Mouse (Mus musculus): ENCODE data around the gene Cebpe.

Cebpe gene

DNA sequence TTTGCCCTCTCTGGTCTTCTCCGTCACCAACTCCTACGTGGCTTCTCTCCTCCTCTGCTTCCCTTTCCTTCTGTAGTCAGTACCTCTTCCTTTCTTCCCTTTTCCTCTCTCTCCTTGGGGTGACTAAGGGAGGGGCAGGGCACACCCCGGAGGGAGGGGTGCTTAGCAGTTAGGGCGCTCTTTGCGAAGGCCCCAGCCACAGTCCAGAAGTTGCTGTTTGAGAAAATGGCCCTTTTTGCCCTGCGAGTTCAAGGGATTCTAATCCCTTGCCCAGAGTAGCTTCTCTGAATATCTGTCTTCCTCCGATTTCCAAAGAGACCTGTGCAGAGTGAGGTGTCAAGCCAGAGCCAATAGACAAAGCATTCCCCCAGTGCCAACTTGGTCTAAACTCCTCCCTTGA is at the start of gene Cebpe:
TSS of gene Cebpe (minus strand) at position 101 of the 400 bp plus-strand sequence.
- TF ChIP-seq GATA4 (IDR thresholded peaks at IDR 0.05; ENCODE audit: insufficient replicate concordance, low read length) = no peak

DNA sequence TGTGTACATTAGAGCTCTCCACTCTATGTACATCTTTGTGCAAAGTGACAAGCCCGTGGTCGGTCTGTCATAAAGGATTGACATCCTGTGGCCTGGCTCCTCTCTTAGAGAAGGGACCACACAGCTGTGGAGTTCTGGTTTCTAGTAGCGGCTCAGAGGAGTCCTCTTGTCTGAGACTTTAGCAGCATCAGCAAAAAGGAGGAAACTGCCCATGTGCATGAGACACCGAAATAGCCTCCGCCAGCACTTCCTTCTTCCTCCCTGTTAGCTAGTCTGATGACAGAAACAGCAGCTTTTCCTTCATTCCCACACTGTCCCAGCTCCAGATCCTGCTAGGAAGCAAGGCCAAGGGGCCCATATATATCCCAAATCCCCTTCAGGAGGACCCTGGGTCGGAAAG is 44.4 kb upstream of the Cebpe start:
- no peak for TF ChIP-seq GATA4 (IDR thresholded peaks at IDR 0.05; ENCODE audit: insufficient replicate concordance, low read length)

DNA sequence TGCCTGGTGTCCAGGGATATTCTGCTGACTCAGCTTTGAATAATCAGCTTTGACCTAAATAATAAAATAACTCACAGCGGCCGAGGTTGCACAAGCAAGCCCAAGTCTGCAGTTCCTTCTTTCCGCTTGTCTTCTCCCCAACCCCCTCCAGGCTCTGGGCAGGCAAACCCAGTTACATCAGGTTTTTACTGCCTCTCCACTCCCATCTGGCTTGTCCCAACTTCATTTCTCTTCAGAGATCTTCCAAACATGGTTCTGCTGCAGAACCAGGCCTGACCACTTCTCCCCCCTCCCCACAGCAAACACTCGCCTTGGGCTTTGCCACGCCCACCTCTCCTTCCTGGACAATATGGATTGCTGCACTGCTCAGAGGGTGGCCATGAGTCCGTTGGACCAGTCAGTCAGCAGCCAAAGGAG is 42.6 kb upstream of the Cebpe start:
- no peak for TF ChIP-seq GATA4 (IDR thresholded peaks at IDR 0.05; ENCODE audit: insufficient replicate concordance, low read length)

DNA sequence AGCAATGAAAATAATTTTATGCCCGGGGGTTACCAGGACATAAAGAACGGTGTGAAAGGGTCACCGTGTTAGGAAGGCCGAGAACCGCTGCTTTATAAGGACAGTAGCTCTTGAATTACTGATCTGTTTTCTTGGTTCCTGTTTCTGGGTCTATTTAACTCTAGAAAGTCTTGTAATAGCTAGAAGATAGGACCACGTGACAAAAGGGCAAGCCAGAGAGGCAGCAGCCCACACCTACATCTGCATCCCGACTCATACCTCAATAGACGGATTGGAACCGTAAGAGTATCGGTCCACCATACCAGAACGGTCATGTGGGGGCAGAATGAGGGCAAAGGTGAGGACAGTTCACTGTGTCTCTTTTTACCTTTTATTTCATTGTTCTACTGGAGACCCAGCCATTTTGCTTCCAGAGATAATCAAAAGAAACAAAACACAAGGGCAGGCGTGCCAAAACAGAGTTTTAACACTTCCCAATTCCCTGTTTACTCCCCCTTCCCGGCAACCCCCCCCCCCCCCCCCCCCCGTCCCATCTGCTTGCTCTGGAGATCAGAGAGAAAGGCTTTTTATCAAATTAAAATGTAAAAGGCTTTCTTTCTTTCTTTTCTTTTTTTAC is 42.1 kb upstream of the Cebpe start:
- no peak for TF ChIP-seq GATA4 (IDR thresholded peaks at IDR 0.05; ENCODE audit: insufficient replicate concordance, low read length)

DNA sequence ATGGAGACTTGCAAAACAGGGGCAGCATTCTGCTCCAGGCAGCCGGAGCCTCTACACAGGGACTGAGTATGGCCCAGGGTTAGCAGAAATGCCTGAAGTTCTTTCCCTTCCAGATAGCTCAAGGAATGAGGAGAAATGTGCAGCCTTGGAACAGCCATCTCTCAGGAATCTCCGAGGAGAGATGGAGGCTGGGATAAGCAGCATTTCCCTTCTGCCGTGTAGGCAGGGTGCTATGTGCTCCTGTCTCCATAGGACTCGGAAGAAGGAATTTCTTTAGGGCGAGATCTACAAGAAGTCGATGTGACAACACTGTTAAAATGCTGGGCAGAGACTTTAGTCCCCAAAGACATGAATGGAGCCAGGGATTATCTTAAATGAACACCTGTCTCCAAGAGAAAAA is 41.0 kb upstream of the Cebpe start:
- TF ChIP-seq GATA4 (IDR thresholded peaks at IDR 0.05; ENCODE audit: insufficient replicate concordance, low read length) = no peak

DNA sequence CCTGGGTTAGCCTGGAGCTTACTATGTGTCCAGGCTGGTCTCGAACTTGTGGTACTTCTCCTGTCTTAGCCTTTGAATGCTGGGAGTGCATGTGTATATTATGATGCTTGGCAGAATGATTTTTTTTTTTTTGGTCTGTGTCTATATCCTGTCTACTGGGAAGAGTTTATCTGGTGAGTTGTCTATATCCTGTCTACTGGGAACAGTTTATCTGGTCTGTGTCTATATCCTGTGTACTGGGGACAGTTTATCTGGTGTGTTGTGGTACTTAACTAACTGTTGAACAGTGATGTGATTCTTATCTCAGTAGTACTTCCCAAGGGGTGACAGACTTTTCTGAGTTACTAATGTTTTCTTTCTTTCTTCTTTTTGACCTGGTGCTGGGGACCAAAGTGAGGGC is 39.8 kb upstream of the Cebpe start:
- TF ChIP-seq GATA4 (IDR thresholded peaks at IDR 0.05; ENCODE audit: insufficient replicate concordance, low read length) = no peak

DNA sequence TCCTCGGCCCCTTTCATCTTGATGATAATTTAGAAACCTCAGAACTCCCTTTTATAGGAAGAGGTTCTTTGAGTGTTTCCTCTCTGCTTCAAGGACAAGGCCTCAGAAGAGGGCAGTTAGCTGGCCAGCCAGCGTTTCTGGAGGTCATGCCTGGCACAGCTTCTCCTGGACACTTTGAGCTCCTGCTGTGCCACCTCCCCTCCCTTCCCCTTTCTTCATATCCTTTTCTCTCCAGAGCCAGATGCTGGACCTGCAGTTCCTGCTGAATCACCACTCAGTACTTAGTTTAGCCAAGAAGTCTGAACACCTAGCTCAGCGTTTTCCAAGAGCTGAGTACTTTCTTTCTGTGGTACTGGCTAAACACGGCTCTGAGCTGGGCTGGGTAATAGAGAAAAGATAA is 37.3 kb upstream of the Cebpe start:
- TF ChIP-seq GATA4 (IDR thresholded peaks at IDR 0.05; ENCODE audit: insufficient replicate concordance, low read length) = no peak

DNA sequence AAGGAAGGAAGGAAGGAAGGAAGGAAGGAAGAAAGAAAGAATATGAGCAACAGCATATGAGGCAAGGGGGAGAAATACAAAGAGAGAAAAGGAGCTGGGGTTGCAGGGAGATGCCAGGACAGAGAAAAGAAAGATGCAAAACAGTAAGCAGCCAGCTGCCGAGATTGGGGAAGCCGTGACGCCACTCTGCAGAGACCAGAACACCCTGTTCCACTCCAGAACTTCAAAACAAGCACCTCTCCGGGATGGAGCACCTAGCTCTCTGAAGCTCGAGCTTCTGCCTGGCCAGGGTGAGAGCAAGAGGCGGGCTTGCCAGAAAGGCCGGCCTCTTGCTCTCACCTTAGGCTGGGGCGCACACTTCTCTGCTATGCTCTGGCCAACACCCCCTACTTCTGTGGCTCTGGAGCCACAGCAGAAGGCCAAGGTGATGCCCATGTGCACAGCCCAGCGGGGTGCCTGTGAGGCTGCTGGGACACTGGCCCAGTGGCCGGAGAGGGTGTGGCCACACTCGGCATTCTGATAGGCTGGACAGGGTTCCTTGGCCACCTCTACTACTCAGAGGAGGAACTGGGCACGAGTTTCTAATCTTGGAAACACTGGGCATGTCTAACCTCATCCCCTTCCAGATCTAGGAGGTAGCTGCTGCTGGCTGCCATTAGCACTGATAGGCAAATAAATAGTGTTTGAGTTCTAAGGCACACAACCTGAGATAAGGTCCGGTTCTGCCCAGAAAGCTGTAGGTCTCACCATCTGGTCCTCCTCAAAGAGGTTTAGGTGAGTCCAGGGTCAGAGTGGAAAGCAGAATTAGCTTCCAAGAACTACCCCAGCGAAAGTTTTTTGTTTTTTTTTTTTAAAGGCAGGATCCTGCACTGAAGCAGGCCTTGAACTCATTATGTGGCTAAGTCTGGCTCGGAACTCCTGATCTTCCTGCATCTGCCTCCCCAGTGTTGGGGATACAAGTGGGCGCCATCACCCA is 36.3 kb upstream of the Cebpe start:
- no peak for TF ChIP-seq GATA4 (IDR thresholded peaks at IDR 0.05; ENCODE audit: insufficient replicate concordance, low read length)

DNA sequence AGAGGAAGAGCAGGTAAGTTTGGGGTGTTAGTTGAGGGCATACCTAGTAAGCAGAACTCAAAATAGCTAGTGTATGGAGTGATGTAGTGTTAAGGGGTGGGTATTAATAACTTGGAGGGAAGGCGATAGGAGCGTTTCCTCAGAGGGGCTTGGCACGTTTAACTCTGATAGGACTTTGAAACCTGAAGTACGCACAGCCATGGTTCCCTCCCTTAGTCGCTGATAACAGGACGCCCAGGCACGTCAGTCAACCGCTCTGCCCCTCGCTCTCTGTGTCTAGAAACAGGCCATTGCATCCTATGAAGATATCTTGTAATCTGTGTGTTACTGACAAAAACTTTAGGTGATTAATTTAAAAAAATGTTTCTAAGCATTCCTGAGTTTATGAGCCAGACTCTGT is 34.1 kb upstream of the Cebpe start:
- no peak for TF ChIP-seq GATA4 (IDR thresholded peaks at IDR 0.05; ENCODE audit: insufficient replicate concordance, low read length)

DNA sequence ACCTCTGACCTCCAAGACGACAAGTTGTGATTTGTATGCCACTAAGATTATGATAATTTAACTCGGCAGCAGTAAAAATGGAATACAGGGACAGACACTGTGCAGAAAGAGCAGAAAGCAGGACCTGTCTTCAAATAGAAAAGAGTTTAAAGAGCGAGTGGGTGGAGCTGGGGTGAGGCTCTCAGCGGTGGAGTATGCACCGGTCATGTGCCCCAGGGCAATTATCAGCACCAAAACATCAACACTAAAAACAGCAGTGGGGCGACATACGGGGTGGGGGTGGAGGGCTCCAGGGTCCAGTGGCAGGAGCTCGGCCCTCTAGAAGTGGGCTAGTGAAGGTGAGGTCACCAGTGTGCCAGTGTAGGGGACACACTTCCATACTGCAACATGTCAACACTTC is 32.5 kb upstream of the Cebpe start:
- TF ChIP-seq GATA4 (IDR thresholded peaks at IDR 0.05; ENCODE audit: insufficient replicate concordance, low read length) = no peak

DNA sequence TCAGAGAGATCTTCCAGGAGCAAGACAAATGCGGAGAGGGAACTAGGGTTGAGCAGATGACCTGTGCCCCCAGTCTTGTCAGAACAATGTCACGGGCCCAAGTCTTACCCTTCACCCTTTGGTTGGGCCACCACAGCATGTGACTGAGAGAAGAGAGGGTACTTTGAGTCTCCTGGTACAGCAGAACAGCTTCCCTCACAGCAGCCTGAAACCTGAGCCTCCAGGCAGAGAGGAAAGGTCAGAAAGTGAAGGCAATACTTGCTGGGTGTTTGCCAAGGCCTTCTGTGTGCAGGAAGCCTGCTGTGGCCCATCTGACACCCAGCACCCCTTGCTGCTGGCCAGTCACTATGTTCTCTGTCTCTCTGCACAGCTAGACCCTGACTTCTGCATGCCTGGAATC is 30.4 kb upstream of the Cebpe start:
- TF ChIP-seq GATA4 (IDR thresholded peaks at IDR 0.05; ENCODE audit: insufficient replicate concordance, low read length) = no peak

DNA sequence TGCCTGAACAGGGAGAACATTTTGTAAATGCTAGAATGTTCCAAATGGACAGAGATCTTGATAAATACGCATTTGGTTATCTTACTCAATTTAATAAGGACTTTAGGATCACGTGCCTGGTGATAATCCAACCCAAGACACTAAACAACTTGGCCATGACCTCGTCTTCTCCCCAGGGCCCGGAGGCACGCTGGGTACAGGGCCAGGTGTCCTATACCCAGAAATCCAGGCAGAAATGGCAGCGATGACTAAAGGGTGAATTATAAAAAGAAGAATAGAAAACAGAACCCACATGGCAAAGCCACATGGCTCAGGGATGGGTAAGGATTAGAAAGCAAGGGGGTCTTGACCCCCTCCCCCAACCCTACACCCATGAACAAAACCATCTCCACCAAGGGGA is 29.7 kb upstream of the Cebpe start:
- TF ChIP-seq GATA4 (IDR thresholded peaks at IDR 0.05; ENCODE audit: insufficient replicate concordance, low read length) = no peak

DNA sequence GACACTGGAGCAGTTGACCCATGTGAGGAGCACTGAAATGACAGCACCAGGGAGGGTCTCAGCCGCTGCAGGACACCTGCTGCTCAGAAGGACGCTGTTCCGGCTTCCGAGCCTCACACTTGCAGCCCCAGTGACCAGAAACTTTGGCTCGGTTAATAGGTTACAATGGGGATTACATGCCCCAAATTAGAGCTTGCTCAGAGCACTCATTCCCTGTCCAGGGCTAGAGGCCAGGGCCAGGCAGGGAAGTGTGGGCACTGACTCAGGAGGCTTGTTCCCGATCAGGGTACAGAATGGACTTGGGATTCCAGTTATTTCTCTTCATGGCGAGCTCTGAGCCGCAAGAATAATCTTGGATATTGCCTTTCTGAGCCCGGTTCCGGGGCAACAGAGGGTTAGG is 25.7 kb upstream of the Cebpe start:
- no peak for TF ChIP-seq GATA4 (IDR thresholded peaks at IDR 0.05; ENCODE audit: insufficient replicate concordance, low read length)

DNA sequence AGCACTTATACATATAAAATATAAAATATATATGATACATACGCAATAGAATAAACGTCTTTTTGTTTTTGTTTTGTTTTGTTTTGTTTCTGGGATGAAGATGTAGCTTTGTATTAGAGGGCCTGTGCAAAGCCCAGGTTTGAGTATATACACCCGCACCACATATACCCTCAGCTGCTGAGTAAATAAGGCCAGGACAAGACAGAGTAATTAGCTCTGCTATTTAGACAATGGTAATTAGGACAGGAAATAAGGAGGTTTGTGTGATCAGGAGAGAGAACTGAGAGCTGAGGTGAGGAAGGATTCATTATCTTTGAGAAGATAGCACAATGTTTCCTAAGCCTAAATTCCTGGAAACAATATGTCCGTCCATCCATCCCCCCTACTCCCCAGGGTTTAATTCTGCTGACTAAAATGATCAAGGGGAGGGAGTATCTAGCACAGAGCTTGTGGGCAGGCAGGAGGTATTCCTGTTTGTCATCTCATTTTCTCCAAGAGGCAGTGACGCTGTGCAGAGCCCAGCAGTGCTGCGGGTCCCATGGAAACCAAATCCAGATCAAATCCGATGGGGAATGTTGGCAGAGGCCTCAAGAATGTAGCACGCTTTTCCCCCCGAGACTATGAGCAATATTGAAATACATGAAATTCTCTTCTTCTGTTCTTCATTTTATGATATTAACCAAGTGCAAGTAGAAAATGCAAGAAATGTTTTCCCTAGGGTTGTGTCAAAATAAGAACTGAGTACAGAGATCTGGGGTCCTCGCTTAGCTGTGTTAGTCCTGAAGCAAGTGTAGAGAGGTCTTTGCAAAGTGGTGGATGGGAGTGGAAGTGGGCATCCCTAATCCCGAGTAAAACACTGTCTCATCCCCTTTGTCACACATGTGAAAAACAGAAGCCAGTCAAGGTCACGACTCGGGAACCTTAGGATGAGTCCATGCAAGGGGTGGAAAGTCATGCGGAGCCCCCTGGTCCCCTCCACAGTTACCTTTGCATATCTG is 24.9 kb upstream of the Cebpe start:
- no peak for TF ChIP-seq GATA4 (IDR thresholded peaks at IDR 0.05; ENCODE audit: insufficient replicate concordance, low read length)

DNA sequence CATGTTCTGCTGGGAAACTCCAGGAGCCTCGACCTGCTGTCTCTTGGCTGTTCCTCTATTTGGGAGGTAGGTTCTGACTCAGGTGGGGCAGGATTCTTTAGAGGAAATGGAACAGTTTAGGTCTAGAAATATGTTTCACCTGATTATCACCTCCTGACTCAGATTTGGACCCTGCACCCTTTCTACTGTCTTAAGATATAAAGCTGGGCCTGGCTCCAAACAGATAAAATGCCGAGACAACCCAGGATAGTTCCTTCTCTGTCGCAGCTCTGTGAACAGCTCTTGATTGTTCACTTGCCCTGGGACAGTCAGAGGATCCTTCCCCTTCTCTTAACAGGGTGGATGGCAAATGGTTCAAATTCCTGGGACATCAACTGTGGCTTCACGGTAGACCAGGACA is 23.2 kb upstream of the Cebpe start:
- TF ChIP-seq GATA4 (IDR thresholded peaks at IDR 0.05; ENCODE audit: insufficient replicate concordance, low read length) = no peak
